8 mouse cellular contexts compared by ENCODE assay signal in the genomic region with DNA sequence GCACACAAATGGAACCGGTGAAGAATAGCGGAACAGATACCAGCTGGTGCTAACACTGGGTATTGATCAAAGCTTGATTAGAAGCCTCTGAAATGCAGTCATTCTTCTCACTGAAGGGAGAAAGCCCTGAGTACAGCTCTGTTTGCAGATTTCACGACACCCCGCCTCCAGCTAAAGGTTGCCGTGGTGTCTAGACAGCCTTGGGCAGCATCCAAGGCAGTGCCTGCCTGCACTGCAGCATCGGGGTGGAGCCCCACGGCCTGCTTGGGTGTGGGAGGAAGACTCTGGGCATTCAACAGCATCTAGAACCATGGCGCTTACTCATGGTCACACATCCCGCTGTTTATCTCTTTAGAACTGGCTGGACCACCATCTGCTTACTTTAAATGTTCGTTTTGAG. TPM values are rescaled to one million over a fixed set of nuclear protein-coding genes. Genes with fewer than 3 reads are reported as not detected.
DNase-seq lines count a peak whose midpoint lies in the region; ATAC-seq and TF ChIP-seq lines count a peak whose summit lies in the region.

No protein-coding gene starts in this region.

- no peaks in the 10 kb centered on the region for H3K9me3 ChIP-seq in hindbrain, embryonic 13.5 days
- H3K9me3 ChIP-seq in midbrain, embryonic 16.5 days (replicated peaks; ENCODE audit: control insufficient read depth, low read length, poor library complexity, severe bottlenecking), result no peaks in the 10 kb centered on the region
- no peaks in the 10 kb centered on the region for H3K9me3 ChIP-seq in intestine, postnatal 0 days (ENCODE audit: control insufficient read depth)

- no peaks in the 10 kb centered on the region for H3K27me3 ChIP-seq in hindbrain, embryonic 13.5 days
- no peaks in the 10 kb centered on the region for H3K27me3 ChIP-seq in midbrain, embryonic 16.5 days (ENCODE audit: control insufficient read depth, insufficient read depth, low read depth, low read length)
- peaks cover 40% of the 10 kb centered on the region for H3K27me3 ChIP-seq in intestine, postnatal 0 days (replicated peaks; ENCODE audit: control insufficient read depth, insufficient read depth, low read length)

- intact Hi-C loops in heart, postnatal 10 days (cut with DNase I), result no loop called here
- intact Hi-C loops in heart, postnatal 25 days (cut with DNase I), result no loop called here

- peaks cover 45% of the 10 kb centered on the region for H3K4me1 ChIP-seq in hindbrain, embryonic 13.5 days (replicated peaks)
- peaks cover 34% of the 10 kb centered on the region for H3K4me1 ChIP-seq in midbrain, embryonic 16.5 days (ENCODE audit: control insufficient read depth, insufficient read depth, low read length)
- H3K4me1 ChIP-seq in intestine, postnatal 0 days (replicated peaks; ENCODE audit: control insufficient read depth, insufficient read depth, low read length), result no peaks in the 10 kb centered on the region

- peak; percentile 41 to 47 for DNase-seq in heart, postnatal 10 days
- DNase-seq in heart, postnatal 25 days (ENCODE audit: low spot score), result no peak
- DNase-seq in adrenal gland, postnatal 10 days, result peak; percentile 72
- DNase-seq in thymus, postnatal 14 days, result no peak
- DNase-seq in thymus, postnatal 25 days, result no peak

- peak overlapping the region; percentile 45; the same call in 1 of the 2 replicates for H3K27ac ChIP-seq in hindbrain, embryonic 13.5 days
- H3K27ac ChIP-seq in midbrain, embryonic 16.5 days (ENCODE audit: low read length), result no peak overlapping the region
- H3K27ac ChIP-seq in intestine, postnatal 0 days (ENCODE audit: low read depth, low read length), result no peak overlapping the region

- H3K9ac ChIP-seq in hindbrain, embryonic 13.5 days, result 0 out of 2 replicates have a peak overlapping the region, but pooled peaks have one; percentile 89
- H3K9ac ChIP-seq in midbrain, embryonic 16.5 days (ENCODE audit: low read depth, low read length), result peak overlapping the region; percentile 49
- no peak overlapping the region for H3K9ac ChIP-seq in intestine, postnatal 0 days (ENCODE audit: low read depth, low read length)

- no peak for TF ChIP-seq CTCF in intestine, postnatal 0 days (IDR thresholded peaks at IDR 0.05; ENCODE audit: low read depth)

- no peak for ATAC-seq in hindbrain, embryonic 13.5 days (ENCODE audit: low FRiP score)
- no peak for ATAC-seq in midbrain, embryonic 16.5 days
- ATAC-seq in intestine, postnatal 0 days, result no peak

- H3K4me2 ChIP-seq in hindbrain, embryonic 13.5 days, result peak overlapping the region; percentile 83
- H3K4me2 ChIP-seq in midbrain, embryonic 16.5 days (ENCODE audit: low read length), result peak overlapping the region; percentile 65
- no peak overlapping the region for H3K4me2 ChIP-seq in intestine, postnatal 0 days (replicated peaks; ENCODE audit: low read depth)

- WGBS in hindbrain, embryonic 13.5 days, result 43% methylated on average over 10 of the region's 10 CpGs
- 41% methylated on average over 10 of the region's 10 CpGs for WGBS in midbrain, embryonic 16.5 days
- 60% methylated on average over 10 of the region's 10 CpGs for WGBS in intestine, postnatal 0 days

- H3K4me3 ChIP-seq in hindbrain, embryonic 13.5 days, result peak overlapping the region; percentile 88
- peak overlapping the region; percentile 91 for H3K4me3 ChIP-seq in midbrain, embryonic 16.5 days (ENCODE audit: low read depth, low read length)
- no peak overlapping the region for H3K4me3 ChIP-seq in intestine, postnatal 0 days (ENCODE audit: low read depth, low read length)

- peaks cover 44% of the 10 kb centered on the region for H3K36me3 ChIP-seq in hindbrain, embryonic 13.5 days
- H3K36me3 ChIP-seq in midbrain, embryonic 16.5 days (ENCODE audit: control insufficient read depth, insufficient read depth, low read length), result peaks cover 29% of the 10 kb centered on the region
- H3K36me3 ChIP-seq in intestine, postnatal 0 days (ENCODE audit: control insufficient read depth, insufficient read depth), result no peaks in the 10 kb centered on the region

RNA-seq across cellular contexts. Expression of a gene that starts 3.3 kb away (rescaled TPM):
- total RNA-seq in heart, postnatal 10 days (2021), result 10 to 100 TPM; 19.6 to 21.5 TPM
- total RNA-seq in heart, postnatal 25 days (2021), result 1 to 10 TPM; 7.4 to 8.2 TPM
- 100 to 1,000 TPM; 115 to 159 TPM for total RNA-seq in adrenal gland, postnatal 10 days (2021)
- polyA plus RNA-seq in hindbrain, embryonic 13.5 days (2015; fragmentation: Nextera tagmentation; extraction: Ambion mirVana), result 1,231 and 1,258 TPM in 2 replicates
- 2,002 and 2,007 TPM in 2 replicates for polyA plus RNA-seq in midbrain, embryonic 16.5 days (2015; fragmentation: Nextera tagmentation; extraction: Ambion mirVana)
- polyA plus RNA-seq in intestine, postnatal 0 days (2015; fragmentation: Nextera tagmentation; extraction: Ambion mirVana), result 70.3 and 73.4 TPM in 2 replicates

Comparison
In these comparisons a context has a peak if more than half of its experiments do, and no peak if none do; other contexts are left out.
1. DNase-seq: peak in heart, postnatal 10 days (2 of 2) and adrenal gland, postnatal 10 days (single experiment); none in heart, postnatal 25 days (single experiment), thymus, postnatal 14 days (single experiment) and thymus, postnatal 25 days (single experiment).
2. RNA of a gene that starts 3.3 kb away (total RNA-seq): 115 to 159 TPM in adrenal gland, postnatal 10 days; 19.6 to 21.5 TPM in heart, postnatal 10 days and 7.4 to 8.2 TPM in heart, postnatal 25 days; every median in the first group is over 4 times any median in the second.